In genomic region chr17:56133457-56134363, GRCm38 (mm10) we compare ENCODE assay signal across 8 mouse cellular contexts. TPM values are rescaled to one million over a fixed set of nuclear protein-coding genes. Genes with fewer than 3 reads are reported as not detected.
DNase-seq lines count a peak whose midpoint lies in the region; ATAC-seq and TF ChIP-seq lines count a peak whose summit lies in the region.

No protein-coding gene starts in this region.

- TF ChIP-seq POLR2A in thymus, adult 2 months (IDR thresholded peaks at IDR 0.05; ENCODE audit: control insufficient read depth, extremely low read depth, insufficient read depth, low read length, poor library complexity): no peak

- no peak overlapping the region for H3K27ac ChIP-seq in thymus, adult 2 months (ENCODE audit: control insufficient read depth, insufficient read depth, low read length)
- H3K27ac ChIP-seq in embryonic facial prominence, embryonic 15.5 days (replicated peaks): peak overlapping the region; percentile 40
- peak overlapping the region; percentile 50; the same call in 1 of the 2 replicates for H3K27ac ChIP-seq in midbrain, embryonic 10.5 days (replicated peaks)

- peak overlapping the region; percentile 42; the same call in 1 of the 2 replicates for H3K4me3 ChIP-seq in thymus, adult 2 months (ENCODE audit: control insufficient read depth, insufficient read depth, low read length)
- H3K4me3 ChIP-seq in embryonic facial prominence, embryonic 15.5 days (replicated peaks): peak overlapping the region; percentile 27
- H3K4me3 ChIP-seq in midbrain, embryonic 10.5 days: peak overlapping the region; percentile 47

- H3K27me3 ChIP-seq in thymus, adult 2 months (ENCODE audit: control insufficient read depth, insufficient read depth, low read length): no peaks in the 10 kb centered on the region
- H3K27me3 ChIP-seq in embryonic facial prominence, embryonic 15.5 days: peaks cover 3% of the 10 kb centered on the region
- peaks cover 37% of the 10 kb centered on the region for H3K27me3 ChIP-seq in midbrain, embryonic 10.5 days (ENCODE audit: low read depth, poor library complexity, severe bottlenecking)

- H3K9me3 ChIP-seq in embryonic facial prominence, embryonic 15.5 days (replicated peaks): no peaks in the 10 kb centered on the region
- no peaks in the 10 kb centered on the region; the same call in 1 of the 2 replicates for H3K9me3 ChIP-seq in midbrain, embryonic 10.5 days (replicated peaks)

- H3K36me3 ChIP-seq in thymus, adult 2 months (ENCODE audit: control insufficient read depth, insufficient read depth, low read length): no peaks in the 10 kb centered on the region
- H3K36me3 ChIP-seq in embryonic facial prominence, embryonic 15.5 days: peaks cover 11% of the 10 kb centered on the region; the same call in 1 of the 2 replicates
- peaks cover 8% of the 10 kb centered on the region for H3K36me3 ChIP-seq in midbrain, embryonic 10.5 days

- H3K4me1 ChIP-seq in thymus, adult 2 months (replicated peaks; ENCODE audit: control insufficient read depth, insufficient read depth, low read length): peaks cover 12% of the 10 kb centered on the region
- peaks cover 21% of the 10 kb centered on the region for H3K4me1 ChIP-seq in embryonic facial prominence, embryonic 15.5 days
- peaks cover 48% of the 10 kb centered on the region for H3K4me1 ChIP-seq in midbrain, embryonic 10.5 days

- DNase-seq in thymus, adult 2 months: no peak
- no peak for DNase-seq in thymus, postnatal 36 days
- DNase-seq in heart, postnatal 36 days: peak; percentile 72 to 83
- DNase-seq in large intestine, adult 2 months (ENCODE audit: low read depth, low spot score): peak; percentile 83
- DNase-seq in midbrain, embryonic 10.5 days (ENCODE audit: low spot score): peak; percentile 56
- no peak for DNase-seq in left cerebral cortex, adult 11 months (ENCODE audit: low spot score)
- no peak for DNase-seq in left cerebral cortex, postnatal 4 days

- no peak for TF ChIP-seq CTCF in thymus, adult 2 months (IDR thresholded peaks at IDR 0.05; ENCODE audit: borderline replicate concordance, control insufficient read depth, extremely low read depth, insufficient read depth, low read length, poor library complexity)

- no peak overlapping the region for H3K9ac ChIP-seq in embryonic facial prominence, embryonic 15.5 days

- H3K4me2 ChIP-seq in embryonic facial prominence, embryonic 15.5 days (replicated peaks): peak overlapping the region; percentile 58

- ATAC-seq in embryonic facial prominence, embryonic 15.5 days (ENCODE audit: insufficient number of reproducible peaks, low FRiP score, low TSS enrichment, low read depth): peak; percentile 32

- 6% methylated on average over 19 of the region's 21 CpGs for WGBS in thymus, adult 2 months
- WGBS in embryonic facial prominence, embryonic 15.5 days: 16% methylated on average over 19 of the region's 21 CpGs
- 7% methylated on average over 21 of the region's 21 CpGs for WGBS in large intestine, adult 2 months
- 22% methylated on average over 18 of the region's 21 CpGs for WGBS in midbrain, embryonic 10.5 days

- intact Hi-C loops in heart, postnatal 36 days (cut with DNase I): loop anchor here (1.0 to 5.0 kb wide), 2 partner anchors 26 to 219 kb away; no protein-coding TSS in a partner anchor
- intact Hi-C loops in left cerebral cortex, postnatal 4 days (cut with DNase I): no loop called here

RNA-seq across cellular contexts. Expression of gene Sema6b, which starts 6.4 kb away (rescaled TPM):
- polyA plus RNA-seq in thymus, adult 2 months (2012; rRNA removed): 3.8 and 4.9 TPM in 2 replicates
- 4.2 and 4.6 TPM in 2 replicates for polyA plus RNA-seq in embryonic facial prominence, embryonic 15.5 days (2015; fragmentation: Nextera tagmentation; extraction: Ambion mirVana)
- 10 to 100 TPM in 1 of 2 experiments, 1 to 10 TPM in 1; 7.5 to 10.2 TPM for total RNA-seq in heart, postnatal 36 days (2021)
- 3.3 and 3.5 TPM in 2 replicates for polyA plus RNA-seq in large intestine, adult 2 months (2012; rRNA removed)
- 1.2 and 1.8 TPM in 2 replicates for polyA plus RNA-seq in midbrain, embryonic 10.5 days (2016; fragmentation: Nextera tagmentation; extraction: Ambion mirVana)
- 10 to 100 TPM; 91.1 to 95.7 TPM for total RNA-seq in left cerebral cortex, postnatal 4 days (2021)

RNA-seq across cellular contexts. Expression of gene Lrg1, which starts 11.9 kb away (rescaled TPM):
- 23.5 and 27.0 TPM in 2 replicates for polyA plus RNA-seq in thymus, adult 2 months (2012; rRNA removed)
- polyA plus RNA-seq in embryonic facial prominence, embryonic 15.5 days (2015; fragmentation: Nextera tagmentation; extraction: Ambion mirVana): 1.4 and 1.8 TPM in 2 replicates
- total RNA-seq in heart, postnatal 36 days (2021): 10 to 100 TPM; 56.1 to 73.6 TPM
- polyA plus RNA-seq in large intestine, adult 2 months (2012; rRNA removed): 13.0 and 29.5 TPM in 2 replicates
- not detected in 2 replicates for polyA plus RNA-seq in midbrain, embryonic 10.5 days (2016; fragmentation: Nextera tagmentation; extraction: Ambion mirVana)
- not detected for total RNA-seq in left cerebral cortex, postnatal 4 days (2021)

RNA-seq across cellular contexts. Expression of gene Plin5, which starts 16.3 kb away (rescaled TPM):
- 6.2 and 11.7 TPM in 2 replicates for polyA plus RNA-seq in thymus, adult 2 months (2012; rRNA removed)
- 0.72 and 1.2 TPM in 2 replicates for polyA plus RNA-seq in embryonic facial prominence, embryonic 15.5 days (2015; fragmentation: Nextera tagmentation; extraction: Ambion mirVana)
- total RNA-seq in heart, postnatal 36 days (2021): 100 to 1,000 TPM; 171 to 183 TPM
- 0.27 and 0.49 TPM in 2 replicates for polyA plus RNA-seq in large intestine, adult 2 months (2012; rRNA removed)
- 0.11 and 0.21 TPM in 2 replicates for polyA plus RNA-seq in midbrain, embryonic 10.5 days (2016; fragmentation: Nextera tagmentation; extraction: Ambion mirVana)
- 1 to 10 TPM; 1.2 to 1.9 TPM for total RNA-seq in left cerebral cortex, postnatal 4 days (2021)

RNA-seq across cellular contexts. Expression of gene Plin4, which starts 24.1 kb away (rescaled TPM):
- 16.7 and 29.0 TPM in 2 replicates for polyA plus RNA-seq in thymus, adult 2 months (2012; rRNA removed)
- polyA plus RNA-seq in embryonic facial prominence, embryonic 15.5 days (2015; fragmentation: Nextera tagmentation; extraction: Ambion mirVana): 0.08 TPM in 1 of 2 replicates, not detected in the other
- total RNA-seq in heart, postnatal 36 days (2021): 100 to 1,000 TPM; 157 to 172 TPM
- 12.9 and 18.1 TPM in 2 replicates for polyA plus RNA-seq in large intestine, adult 2 months (2012; rRNA removed)
- 0.04 and 0.11 TPM in 2 replicates for polyA plus RNA-seq in midbrain, embryonic 10.5 days (2016; fragmentation: Nextera tagmentation; extraction: Ambion mirVana)
- total RNA-seq in left cerebral cortex, postnatal 4 days (2021): under 1 TPM; 0.20 to 0.24 TPM

RNA-seq across cellular contexts. Expression of gene Tnfaip8l1, which starts 28.6 kb away (rescaled TPM):
- 21.6 and 26.8 TPM in 2 replicates for polyA plus RNA-seq in thymus, adult 2 months (2012; rRNA removed)
- 13.9 and 14.5 TPM in 2 replicates for polyA plus RNA-seq in embryonic facial prominence, embryonic 15.5 days (2015; fragmentation: Nextera tagmentation; extraction: Ambion mirVana)
- 1 to 10 TPM; 1.9 to 2.8 TPM for total RNA-seq in heart, postnatal 36 days (2021)
- polyA plus RNA-seq in large intestine, adult 2 months (2012; rRNA removed): 11.3 and 13.6 TPM in 2 replicates
- 7.2 and 8.4 TPM in 2 replicates for polyA plus RNA-seq in midbrain, embryonic 10.5 days (2016; fragmentation: Nextera tagmentation; extraction: Ambion mirVana)
- total RNA-seq in left cerebral cortex, postnatal 4 days (2021): 10 to 100 TPM; 11.1 TPM

Comparison
In these comparisons a context has a peak if more than half of its experiments do, and no peak if none do; other contexts are left out.
1. DNase-seq: peak in heart, postnatal 36 days (2 of 2), large intestine, adult 2 months (single experiment) and midbrain, embryonic 10.5 days (single experiment); none in thymus, adult 2 months (single experiment), thymus, postnatal 36 days (0 of 2), left cerebral cortex, adult 11 months (single experiment) and left cerebral cortex, postnatal 4 days (single experiment).
2. Peak in every context shown above with its lines, with median percentiles within 50 percentile points of each other: H3K4me3 ChIP-seq.